Mouse (Mus musculus) heart, postnatal 10 days (tissue): ENCODE data around the gene Ggt1. TPM values are rescaled to one million over a fixed set of nuclear protein-coding genes. Genes with fewer than 3 reads are reported as not detected.
"Not testable (repeated sequence)": the region's sequence is repeated elsewhere in the genome, so short reads cannot be mapped to it uniquely, and the experiment has no call there.

ENCODE experiments used
- DNase-seq, 2 experiments: peaks; one replicate each; pipeline ENCODE4 v3.0.0; 2021
- intact Hi-C: fragments of 180-260 bp; cut with DNase I; formaldehyde crosslinking; loops from one replicate; pipeline ENCODE4 v1.15.1; 2025
- total RNA-seq, 2 experiments: library from RNA; stranded (reverse); gene quantifications; 2 replicates each; pipeline ENCODE4 v1.2.3; 2021

The Ggt1 gene
- total RNA-seq = not detected

DNA sequence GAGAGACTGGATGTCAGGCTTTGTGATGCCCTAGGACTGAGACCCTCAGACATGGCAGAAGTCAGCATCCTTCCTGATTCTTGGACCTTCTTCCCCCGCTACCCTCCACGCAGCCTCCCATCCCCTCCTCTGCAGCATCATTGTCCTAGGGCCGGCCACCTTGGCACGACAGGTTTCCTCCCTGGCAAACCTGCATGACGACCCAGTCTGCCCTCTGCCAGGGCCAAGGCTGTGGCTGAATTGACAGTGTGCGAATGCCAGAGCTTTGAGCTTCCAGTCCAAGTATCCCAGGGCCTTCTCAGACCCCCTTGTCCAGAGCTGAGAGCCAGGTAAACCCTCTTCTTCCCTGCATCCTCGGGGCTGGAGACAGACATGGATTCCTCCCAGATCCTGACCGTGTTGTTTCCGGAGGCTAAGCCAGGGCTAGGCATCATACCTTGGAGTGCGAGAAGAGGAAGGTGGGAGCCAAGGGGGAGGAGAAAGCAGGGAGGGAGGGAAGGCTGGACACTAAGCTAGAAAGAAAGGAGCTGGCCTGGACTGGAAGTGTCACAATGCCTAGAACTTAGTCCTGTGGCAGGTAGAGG lies at the start of gene Ggt1:
Gene Ggt1, plus strand, starts transcription at position 534 of the 584 bp plus-strand sequence.
- intact Hi-C loops = no loop called here
- DNase-seq = no peak

DNA sequence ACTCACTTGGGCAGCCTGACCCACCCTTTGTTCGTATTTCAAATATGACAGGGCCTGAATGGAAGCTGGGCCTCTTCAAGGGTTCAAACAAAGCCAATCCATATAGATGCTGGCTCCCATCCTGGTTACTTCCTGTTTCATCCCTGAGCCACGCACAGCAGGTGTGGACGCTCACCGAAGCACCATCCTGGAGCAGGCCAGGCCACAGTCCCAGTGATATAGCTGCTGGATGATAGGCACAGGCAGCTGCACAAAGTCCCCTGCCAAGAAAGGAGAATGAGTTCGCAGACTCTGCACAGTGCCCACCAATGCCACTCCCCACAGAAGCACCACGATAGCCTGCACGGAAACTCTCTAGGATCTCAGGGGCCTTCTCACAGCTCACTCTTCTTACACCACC lies 49.5 kb upstream of the Ggt1 start:
- intact Hi-C loops = no loop called here
- DNase-seq = no peak

DNA sequence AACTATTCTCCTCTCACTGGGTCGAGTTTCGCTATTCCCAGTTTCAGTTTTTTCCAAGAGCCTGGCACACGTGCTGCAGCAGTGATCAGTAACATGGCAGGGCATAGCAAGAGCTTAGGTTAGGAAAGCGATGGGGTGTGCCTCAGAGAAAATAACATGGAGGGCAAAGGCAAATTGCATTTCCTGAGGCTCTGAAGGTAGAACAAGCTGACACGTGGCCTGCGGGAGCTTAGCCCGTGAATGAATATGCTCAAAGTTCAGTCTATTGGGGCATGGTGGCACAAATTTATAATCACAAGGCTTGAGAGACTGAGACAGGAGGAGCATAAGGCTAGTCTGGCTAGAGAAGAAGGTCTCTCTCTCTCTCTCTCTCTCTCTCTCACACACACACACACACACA lies 48.6 kb upstream of the Ggt1 start:
- intact Hi-C loops = no loop called here
- no peak for DNase-seq

DNA sequence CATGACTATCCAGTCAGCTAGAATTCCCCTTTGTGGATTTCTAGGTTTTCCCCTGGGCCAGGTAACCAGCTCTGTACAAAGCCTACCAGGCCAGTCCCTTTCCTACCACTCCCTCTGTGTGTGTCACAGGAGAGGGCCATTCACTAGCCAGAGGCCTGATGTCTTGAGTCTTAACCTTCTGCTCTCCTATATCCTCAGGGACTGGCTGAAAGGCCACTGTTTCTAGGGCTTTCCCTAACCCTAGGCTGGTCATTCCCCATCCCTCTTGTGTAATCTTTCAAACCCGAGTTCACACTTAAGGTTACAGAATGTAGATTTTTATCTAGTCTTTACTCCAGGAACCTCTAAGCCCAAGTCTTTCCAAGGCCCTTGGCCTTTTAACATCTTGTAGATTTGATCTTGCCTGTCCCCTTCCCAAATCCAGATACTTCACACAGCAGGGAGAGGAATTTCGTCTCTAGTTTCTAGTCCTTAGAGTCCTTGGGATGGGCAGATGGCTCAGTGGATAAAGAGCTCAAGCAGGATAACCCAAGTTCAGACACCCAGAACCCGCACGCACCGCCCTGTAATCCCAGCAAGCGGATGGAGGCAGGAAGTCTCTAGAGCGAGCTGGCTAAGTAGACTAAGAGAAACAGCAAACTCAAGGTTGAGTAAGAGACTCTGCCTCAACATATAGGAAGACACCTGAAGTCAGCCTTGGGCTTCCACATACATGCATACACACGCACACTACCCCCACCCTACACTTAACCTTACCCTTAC lies 47.9 kb upstream of the Ggt1 start:
- DNase-seq = no peak
- intact Hi-C loops = no loop called here

DNA sequence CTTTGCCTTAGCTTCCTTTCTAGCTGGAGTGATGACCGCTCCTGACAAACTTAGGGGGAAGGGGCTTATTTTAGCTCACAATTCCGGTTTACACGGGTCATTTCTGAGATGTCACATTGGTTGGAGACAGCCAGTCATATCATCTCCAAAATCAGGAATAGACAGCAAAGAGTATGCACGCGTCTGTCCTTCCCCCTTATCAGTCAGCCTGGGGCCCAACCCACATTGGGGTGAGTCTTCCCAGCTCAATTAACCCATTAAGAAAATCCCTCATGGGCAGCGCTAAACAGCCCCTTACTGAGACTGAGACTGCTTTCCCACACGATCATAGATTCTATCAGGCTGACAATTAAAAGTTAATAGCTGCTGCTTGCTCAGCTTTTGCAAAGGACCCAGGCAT lies 47.0 kb upstream of the Ggt1 start:
- no peak for DNase-seq
- intact Hi-C loops = no loop called here

DNA sequence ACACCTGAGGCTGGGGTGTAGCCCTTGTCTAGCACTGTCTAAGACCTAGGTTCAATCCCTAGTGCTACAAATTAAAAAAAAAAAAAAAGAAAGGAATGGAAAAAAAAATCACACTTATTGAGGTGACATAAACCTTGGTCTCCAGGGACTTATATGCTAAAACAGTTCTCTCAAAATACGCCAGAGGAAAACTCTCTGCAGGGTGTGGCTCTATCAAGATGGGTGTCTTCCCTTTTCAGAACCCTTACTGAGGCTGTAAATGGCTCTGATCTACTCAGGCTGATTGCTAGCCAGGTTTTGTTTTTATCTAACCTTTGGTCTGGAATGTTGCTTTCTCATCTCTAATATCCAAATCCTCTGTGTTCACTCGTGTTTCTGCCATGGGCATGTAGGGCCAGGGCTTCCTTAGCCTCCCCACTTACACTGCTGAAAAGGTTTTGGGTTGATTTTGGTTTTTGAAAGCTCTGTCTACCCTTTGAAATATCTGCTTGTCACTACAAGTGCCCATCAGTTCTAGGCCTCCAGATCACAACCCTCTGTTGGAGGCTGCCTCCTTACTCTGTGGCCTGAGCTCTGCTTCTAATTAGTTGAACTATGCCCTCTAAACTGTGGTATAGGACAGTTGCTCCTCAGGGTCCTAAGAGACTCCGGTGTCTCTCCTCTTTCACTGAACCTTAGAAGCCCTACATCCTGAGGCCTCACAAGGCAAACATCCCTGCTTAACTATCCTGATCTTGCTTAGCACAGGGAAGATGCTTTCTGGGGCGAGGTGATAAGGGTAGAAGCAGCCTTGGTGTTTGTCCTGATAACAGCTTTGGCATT lies 46.0 kb upstream of the Ggt1 start:
- no peak for DNase-seq
- intact Hi-C loops = no loop called here

DNA sequence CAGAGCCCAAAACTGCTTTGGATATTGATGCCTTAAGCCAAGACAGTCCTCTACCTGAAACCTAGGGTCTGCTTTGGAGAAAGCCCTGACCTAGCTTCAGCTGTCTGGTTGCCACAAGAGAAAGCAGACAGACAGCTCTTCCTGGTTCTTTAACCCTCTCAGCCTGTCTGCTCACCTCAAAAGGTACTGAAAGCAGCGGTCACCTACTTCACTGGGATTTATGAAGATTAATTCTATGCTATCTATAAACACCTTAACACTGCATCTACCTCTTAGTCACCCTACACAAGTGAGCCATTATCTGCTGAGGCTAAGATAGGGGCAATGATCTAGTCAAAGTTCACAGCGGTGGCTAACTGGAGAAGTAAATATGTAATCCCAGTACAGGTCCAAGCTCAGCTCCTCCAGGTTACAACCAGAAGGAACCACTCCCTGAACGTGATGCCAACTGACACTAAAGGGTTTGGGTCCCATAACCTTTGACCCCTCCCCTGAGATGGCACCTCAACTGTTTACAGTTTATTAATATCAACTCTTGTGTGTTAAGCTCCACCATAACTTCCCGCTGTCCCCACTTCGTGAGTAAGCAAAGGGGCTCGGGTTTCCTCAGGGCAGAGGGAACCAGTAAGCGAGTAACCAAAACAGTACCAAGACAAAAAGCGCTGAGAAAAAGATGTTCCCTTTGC lies 45.2 kb upstream of the Ggt1 start:
- peak in 1 of 2 experiments; percentile 31 for DNase-seq
- intact Hi-C loops = no loop called here

DNA sequence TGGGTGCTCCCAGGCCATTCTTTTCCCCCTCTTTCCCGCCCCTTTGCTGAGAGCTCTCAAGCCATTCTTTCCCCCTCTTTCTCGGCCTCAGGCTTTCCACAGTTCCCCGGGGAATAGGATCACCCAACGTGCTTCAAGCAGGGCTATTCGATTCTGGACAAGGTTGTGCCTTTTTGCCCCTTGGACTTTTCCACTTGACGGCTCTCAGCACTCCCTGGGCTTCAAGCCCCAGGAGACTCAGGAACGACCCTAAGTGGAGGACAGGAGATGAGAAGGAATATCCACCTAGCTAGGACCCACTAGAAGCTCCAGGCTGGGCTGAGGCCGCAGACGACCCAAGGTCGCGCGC lies 44.7 kb upstream of the Ggt1 start:
- intact Hi-C loops = no loop called here
- DNase-seq = no peak

DNA sequence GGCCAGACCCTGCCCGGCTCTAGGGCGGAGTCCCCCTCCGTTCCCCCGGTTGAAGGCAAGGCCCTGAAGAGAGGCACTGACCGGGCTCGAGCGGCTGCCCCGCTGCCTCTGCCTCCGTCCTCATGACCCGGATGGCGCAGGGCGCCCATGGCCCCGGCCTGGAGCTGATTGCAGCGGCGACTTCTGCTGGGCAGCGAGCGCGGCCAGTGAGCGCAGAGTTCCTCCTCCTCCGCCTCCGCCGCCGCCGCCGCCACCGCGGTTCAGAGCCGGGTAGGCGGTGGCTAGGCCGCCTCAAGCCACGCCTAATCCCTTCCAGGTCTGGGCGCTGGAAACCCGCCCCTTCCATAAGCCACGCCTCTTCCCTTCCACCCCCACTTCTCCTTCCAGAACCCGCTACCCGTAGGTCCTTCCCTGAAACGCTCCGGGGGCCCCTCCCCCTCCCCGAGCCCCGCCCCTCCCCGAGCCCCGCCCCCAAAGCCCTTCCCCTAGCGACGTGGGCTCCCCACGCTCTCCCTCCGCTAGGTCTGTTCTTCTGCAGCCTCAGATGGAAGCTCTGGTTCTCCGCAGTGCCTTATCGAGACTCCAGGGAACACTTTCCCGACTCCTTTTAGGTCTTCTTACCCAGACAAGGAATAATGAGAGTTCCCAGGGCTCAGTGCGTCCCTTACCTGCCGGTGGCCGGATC lies 44.2 kb upstream of the Ggt1 start, which contains the start of gene Snrpd3:
Gene Snrpd3, plus strand, starts transcription at position 479 of the 685 bp plus-strand sequence.
- intact Hi-C loops = no loop called here

DNA sequence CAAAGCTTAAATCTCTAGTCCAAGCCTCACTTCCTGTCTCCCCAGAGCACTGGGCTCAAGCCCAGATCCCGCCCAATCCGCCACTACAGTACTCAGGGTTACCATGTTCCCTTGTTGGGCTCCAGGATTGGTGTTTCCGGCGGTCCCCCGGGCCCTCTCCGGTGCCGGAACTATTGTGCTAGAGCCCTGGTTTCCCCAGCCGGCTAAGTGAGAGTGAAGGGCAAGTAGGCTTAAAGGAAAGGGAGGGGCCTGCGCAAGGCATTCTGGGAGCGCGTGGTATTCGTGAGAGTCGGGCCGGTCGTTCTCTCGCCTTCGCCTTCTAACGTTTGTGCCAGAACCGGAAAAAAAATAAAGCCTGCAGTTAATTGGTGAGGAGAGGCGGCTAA lies 43.7 kb upstream of the Ggt1 start, which contains the start of gene Gucd1:
Gene Gucd1, minus strand, starts transcription at position 215 of the 386 bp plus-strand sequence.
- DNase-seq = peak; percentile 99
- intact Hi-C loops = no loop called here

More for the DNA sequence above, 44.2 kb upstream of the Ggt1 start, which contains the start of gene Snrpd3:
- DNase-seq = peak; percentile 95 to 96

DNA sequence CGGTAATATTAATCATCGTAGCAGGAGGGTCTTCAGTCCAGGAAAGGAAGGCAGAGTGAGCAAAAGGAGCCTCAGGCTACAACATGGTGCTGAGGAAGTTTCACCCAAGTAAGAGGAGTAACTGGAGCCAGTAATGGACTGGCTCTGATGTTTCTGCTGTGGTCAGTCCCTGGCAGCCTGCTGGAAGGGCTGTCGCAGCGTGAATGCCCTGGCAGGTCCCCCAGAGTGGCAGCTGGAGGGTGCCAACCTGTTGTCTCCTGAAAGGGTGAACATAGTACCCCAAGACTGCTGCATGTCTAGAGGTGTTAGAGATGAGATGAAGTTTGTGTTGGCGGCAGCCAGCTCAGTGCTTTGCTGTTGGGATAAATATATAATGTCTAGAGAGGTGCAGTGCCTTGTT lies 40.8 kb upstream of the Ggt1 start:
- intact Hi-C loops = no loop called here
- no peak for DNase-seq

DNA sequence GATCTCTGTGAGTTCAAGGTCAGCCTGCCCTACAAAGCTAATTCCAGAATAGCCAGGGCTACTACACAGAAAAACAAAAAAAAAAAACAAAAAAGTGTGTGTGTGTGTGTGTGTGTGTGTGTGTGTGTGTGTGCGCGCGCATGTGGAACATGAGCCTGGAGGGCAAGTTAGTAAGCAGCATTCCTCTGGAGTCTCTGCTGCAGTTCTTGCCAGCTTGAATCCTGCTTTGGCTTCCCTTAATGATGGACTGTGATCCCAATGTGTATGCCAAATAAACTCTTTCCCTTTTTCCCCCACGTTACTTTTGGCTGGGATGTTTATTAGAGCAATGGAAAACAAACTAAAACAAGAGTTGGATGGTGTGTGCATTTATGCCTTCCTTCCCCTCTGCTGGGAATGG lies 39.8 kb upstream of the Ggt1 start:
- intact Hi-C loops = no loop called here
- no peak for DNase-seq

DNA sequence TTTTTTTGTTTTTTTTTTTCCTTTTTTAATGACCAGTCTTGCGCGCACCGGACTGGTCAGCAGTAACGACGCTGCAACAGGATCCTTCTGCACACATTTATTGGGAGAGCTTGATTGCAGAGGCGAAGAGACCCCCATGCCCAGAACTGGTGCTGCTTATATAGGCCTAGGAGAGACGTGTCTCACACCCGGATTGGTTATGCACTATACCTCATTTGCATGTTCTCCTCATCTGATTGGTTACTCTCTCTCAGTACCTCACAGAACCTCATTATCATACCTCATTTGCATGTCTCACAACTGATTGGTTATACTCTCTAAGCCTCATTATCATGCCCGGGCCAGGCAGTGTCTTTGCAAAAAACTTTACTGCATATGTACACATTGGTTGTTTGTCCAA lies 36.0 kb upstream of the Ggt1 start:
- DNase-seq, intact Hi-C loops: not testable (repeated sequence)

DNA sequence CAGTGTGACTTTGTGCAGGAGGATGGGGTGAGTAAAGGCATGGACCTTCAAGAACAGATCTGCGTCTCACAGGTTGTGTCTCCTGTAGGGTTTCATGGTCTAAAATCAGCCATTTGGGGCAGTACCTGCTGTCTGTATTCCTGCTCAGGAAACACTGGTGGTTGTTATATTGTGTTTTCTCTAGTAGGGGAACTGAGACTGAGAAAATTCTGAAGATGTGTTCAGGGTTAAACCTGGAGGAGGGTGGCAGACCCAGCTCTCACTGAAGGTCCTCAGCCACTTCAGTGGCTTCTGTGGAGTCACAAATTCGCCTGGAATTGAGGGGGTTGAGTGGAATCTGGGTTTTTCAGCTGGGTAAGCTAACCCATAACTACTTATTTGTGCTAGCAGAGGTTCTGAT lies 31.1 kb upstream of the Ggt1 start:
- DNase-seq = no peak
- intact Hi-C loops = no loop called here

DNA sequence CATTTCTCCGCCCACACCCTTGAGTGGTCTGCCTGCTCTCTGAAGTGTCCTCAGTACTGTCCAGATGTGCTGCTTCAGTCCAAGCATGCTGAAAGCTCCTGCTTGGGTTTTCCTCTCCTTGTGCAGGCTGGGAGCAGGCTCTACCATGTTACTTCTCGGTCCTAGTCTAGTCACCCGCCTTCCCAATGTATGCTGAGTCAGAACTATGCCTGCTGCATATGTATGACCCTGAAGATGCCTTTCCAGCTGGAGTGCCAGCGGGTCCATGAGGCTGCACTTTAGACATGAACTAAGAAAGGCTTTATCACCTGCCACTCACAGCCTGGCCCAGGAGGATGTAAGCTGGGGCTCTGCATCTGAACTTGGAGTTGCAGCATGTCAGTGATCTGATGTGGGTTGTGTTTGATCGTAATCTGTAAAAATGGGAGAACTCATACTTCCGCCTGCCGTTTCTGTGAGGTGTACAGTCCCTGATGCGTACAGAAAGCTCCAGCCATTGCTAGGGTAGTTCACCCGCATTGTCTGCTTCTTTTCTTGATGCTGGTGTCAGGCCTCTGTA lies 29.8 kb upstream of the Ggt1 start:
- DNase-seq = no peak
- intact Hi-C loops = no loop called here

DNA sequence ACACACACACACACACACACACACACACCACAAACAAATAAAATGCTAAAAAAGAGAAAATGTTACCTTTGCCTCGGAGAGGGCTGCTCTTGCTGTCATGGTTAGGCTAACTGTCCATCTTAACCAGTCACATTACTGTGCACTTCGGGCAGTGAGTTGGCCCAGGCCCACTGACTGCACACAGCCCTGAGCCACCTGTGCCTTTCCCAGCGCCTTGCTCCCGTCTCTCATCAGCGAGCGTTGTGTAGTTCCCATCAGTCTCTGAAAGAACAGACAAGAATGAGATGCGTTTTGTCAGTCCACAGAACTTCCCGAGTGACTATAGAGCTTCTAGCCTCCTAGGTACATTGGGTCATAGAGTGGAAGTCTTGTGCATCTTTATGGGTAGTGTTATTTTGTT lies 27.2 kb upstream of the Ggt1 start:
- DNase-seq = no peak
- intact Hi-C loops = no loop called here

DNA sequence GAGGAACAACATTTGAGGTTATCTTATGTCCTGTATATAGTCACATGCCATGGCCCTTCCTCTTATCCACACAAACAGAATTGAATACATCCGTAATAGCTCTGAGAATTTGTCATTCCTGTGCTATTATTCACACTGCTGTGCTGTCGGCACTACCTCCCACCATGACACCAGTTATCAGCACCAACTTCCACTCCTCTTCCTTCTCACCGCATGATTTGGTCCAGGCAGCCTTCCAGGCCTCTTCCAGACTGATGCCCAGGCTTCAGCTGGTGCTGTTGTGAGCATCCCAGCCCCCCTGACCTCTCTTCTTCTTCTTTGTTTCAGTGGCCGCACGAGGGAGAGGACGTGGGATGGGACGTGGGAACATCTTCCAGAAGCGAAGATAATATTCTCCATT lies 26.5 kb upstream of the Ggt1 start:
- peak in 1 of 2 experiments; percentile 59 for DNase-seq

DNA sequence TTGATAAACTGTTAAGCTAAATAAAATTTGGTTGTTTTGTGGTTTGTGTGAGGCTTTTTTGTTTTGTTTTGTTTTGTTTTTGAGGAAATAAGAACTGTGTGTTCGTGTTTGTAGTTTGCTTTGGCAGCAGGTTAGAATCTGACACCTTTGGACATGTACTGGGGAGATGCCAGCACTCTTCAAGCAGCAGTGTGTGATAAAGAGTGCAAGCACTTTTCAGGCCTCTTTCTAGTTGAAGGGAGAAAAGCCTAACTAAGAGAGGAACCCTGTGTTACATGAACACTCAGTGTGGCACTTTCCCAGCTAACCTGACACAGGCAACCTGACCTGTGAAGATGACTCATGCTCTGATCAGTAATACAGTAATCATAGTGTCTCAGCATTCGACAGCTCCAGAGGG lies 26.0 kb upstream of the Ggt1 start:
- peak; percentile 50 to 57 for DNase-seq

More for the DNA sequence above, 26.5 kb upstream of the Ggt1 start:
- intact Hi-C loops = no loop called here

DNA sequence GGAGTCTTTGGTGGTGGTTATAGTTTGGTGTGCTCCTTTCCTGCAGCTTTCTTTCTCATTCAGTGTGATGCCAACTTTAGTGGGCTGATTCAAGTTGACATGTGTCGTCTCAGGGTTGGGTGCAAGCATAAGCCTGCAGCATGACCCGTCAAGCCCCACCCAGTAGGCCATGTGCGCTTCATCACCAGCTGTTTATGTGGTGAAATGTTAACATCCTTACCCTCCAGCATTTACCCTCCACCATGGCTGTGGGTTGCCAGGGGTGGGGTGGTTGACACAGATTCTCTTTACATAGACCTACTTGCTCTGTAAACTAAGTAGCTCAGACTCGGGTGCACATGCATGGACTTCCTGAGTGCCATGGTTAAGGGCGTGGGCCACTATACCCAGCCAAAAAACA lies 25.3 kb upstream of the Ggt1 start:
- no peak for DNase-seq
- intact Hi-C loops = no loop called here

More for the DNA sequence above, 26.0 kb upstream of the Ggt1 start:
- intact Hi-C loops = no loop called here

DNA sequence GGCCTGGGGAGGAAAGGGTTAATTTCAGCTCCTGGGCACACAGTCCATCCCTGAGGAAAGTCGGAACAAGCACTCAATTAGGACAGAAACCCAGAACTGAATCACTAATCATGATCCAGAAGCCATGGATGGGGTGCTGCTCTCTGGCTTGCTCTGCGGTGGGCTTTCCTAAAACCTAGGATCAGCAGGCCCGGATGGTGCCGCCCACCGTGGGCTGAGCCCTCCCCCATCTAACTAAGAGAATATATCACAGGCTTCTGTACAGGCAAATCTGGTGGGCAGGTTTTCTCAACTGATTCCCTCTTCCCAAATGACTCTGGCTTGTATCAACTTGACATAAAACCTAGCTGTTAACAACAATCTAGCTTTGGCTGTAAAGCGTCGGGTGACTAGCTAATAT lies 13.5 kb upstream of the Ggt1 start:
- intact Hi-C loops = no loop called here

More for the DNA sequence above, 13.5 kb upstream of the Ggt1 start:
- DNase-seq = no peak
